Mouse (Mus musculus): Measurements from ENCODE around the gene Prkab2. TPM values are rescaled to one million over a fixed set of nuclear protein-coding genes. Genes with fewer than 3 reads are reported as not detected.

The Prkab2 gene
- 10 to 100 TPM in 1 of 2 experiments, 1 to 10 TPM in 1; 8.8 to 13.8 TPM for total RNA-seq (2021)
- long read RNA-seq, experiment 1, full-length matches to known transcripts, result 1 of 14 reads
- long read RNA-seq, experiment 1, partial matches to known transcripts, result 7 of 14 reads
- long read RNA-seq, experiment 1, other reads (novel, unspliced or antisense), result 6 of 14 reads
- long read RNA-seq, experiment 2, partial matches to known transcripts, result 4 of 10 reads
- long read RNA-seq, experiment 2, other reads (novel, unspliced or antisense), result 6 of 10 reads

- peak; percentile 99 for DNase-seq (ENCODE audit: low spot score in 2 of 2)
Measured at GRCm38 (mm10) chr3:97657655-97658411, at the start of gene Prkab2. TSS of gene Prkab2 (plus strand) at chr3:97658193.

GRCm38 (mm10) chr3:97609201-97609844 lies 48.7 kb upstream of the Prkab2 start:
- DNase-seq (ENCODE audit: low spot score in 2 of 2), result peak; percentile 26 to 45

DNA sequence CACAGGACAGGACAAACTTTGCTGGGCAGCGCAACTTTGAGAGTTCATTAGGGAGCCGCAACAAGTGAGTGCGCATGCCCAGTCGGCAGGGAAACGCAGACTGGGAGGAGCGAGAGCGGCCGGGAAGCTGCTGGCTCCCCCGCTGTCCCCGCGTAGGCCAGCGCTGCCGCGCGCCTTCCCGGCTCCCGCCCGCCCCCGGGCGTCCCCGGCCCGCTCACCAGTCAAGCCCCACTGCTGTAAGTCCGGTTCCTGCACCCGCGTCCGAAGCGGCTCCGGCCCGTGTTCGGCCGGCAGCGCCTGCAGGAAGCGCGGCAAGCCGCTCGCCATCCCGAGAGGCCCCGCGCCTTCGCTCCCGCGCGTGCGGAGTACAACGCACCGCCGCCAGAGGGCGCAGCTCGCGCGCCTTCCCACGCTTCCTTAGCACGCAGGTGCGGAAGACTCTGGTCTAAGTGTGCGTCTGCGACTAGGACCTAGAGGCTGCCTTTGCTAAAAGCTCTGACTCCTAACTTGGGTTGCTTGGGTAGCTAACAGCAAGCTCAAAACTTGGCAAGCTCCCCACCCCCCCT lies 48.1 kb upstream of the Prkab2 start, which contains the start of gene Chd1l:
Gene Chd1l, minus strand, starts transcription at position 359 of the 566 bp plus-strand sequence.
- DNase-seq (ENCODE audit: low spot score in 2 of 2), result peak; percentile 92 to 95

- DNase-seq (ENCODE audit: low spot score in 2 of 2), result no peak
Measured at GRCm38 (mm10) chr3:97611021-97611420, 47.0 kb upstream of the Prkab2 start.

DNA sequence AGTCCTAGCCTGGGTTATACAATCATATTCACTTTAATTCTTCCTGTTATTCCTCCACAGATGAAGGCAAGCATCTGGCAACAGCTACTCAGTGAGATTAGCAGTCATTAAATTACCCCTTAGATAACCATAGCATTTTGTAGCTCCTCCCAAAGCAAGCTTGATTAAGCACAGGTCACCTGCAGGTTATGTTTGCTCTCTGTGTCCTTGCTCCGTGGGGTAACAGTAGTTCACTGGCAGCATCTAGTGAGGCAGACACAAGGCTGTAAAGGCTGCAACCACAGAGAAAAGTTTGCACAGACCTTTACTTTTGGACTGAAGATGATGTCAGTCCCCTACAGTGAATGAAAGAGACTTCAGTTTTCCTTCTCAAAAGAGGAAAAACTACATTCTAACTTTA lies 42.8 kb upstream of the Prkab2 start:
- DNase-seq (ENCODE audit: low spot score in 2 of 2), result no peak

DNA sequence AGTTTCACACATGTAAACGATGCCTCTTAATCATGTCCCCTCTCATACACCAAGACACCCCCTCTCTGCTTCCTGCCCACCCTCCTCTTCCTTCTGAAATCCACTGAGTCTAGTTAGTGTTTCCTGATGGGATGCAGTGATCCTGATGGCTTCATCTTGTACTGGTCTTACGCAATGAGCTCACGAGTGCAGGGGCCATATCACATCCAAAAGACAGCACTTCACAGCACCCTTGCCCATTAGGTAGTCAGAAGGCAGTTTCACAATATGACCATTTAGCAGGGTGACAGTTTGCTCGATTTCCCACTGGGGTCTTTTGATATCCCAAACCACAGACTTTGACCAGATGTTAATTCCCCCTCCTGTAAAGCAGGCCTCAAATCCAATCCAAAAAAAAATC lies 42.1 kb upstream of the Prkab2 start:
- no peak for DNase-seq (ENCODE audit: low spot score in 2 of 2)

- no peak for DNase-seq (ENCODE audit: low spot score in 2 of 2)
Measured at GRCm38 (mm10) chr3:97617091-97617825, 40.7 kb upstream of the Prkab2 start.

- no peak for DNase-seq (ENCODE audit: low spot score in 2 of 2)
Measured at GRCm38 (mm10) chr3:97617899-97618298, 40.1 kb upstream of the Prkab2 start.

- no peak for DNase-seq (ENCODE audit: low spot score in 2 of 2)
Measured at GRCm38 (mm10) chr3:97620657-97621056, 37.3 kb upstream of the Prkab2 start.

DNA sequence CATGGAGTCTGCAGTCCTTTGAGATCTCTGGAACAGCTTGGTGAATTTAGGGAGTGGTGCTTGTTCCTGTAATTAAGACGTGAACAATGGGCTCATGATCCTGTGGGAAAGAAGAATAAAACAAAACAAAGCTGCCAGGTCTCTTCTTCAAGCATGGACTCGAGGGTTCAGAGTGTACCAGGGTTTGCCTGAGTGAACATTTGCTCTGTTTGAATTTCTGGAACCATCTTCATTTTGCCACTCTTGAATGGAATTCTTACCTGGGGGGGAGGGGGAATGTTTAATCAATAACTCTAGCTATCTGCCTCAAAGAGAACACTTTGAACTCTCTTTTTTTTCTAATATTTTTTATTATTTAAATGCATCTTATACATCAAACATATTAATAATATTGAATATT lies 33.4 kb upstream of the Prkab2 start:
- DNase-seq (ENCODE audit: low spot score in 2 of 2), result no peak

DNA sequence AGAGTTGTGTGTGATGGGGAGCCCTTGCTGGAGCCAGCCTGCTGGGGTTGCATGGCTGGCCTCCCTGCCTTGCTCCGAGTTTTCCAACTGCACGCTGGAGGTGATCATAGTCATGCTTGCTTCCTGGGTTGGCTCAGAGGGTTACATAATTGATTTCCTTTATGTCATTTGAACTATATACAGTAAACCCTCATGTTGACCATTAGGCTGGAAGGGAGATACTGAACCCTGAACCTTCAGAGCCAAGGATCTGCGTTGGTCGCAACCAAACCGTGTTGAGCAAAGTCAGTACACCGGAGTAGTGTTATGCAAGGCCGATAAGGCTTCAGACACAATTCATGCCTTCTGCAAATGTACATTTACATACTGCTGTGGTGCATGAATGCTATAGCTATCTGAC lies 30.1 kb upstream of the Prkab2 start:
- DNase-seq (ENCODE audit: low spot score in 2 of 2), result no peak

DNA sequence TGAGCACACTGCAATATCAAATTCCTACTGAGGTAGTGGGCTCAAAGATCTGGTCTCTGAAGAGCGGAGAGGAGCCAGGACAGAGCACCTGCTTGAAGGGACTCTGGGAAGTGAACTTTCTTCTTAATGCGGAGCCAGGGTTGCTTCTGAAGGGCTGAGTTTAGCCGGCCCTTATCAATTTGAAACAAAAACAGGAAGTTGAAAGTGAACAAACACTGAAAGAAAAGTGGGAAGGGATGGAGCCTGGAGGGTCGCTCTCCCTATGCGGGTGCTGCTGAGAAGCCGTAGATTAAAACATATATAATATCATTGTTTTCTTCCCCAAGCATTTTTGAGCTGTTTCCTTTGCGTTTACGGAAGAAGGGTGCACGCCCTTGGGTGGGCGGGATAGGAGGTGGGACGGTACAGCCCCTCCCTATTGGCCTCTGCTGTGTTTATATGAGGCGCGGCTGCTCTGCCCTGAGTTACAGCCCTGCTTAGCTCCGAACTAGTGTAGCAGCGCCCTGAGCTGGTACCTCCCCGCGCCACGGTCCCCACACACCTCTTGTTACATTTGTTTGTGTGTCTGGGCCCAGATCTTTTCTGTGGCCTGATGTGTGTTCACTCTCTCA lies 29.5 kb upstream of the Prkab2 start, which contains the start of gene Fmo5:
Gene Fmo5, plus strand, starts transcription at position 414 of the 611 bp plus-strand sequence.
- peak; percentile 66 to 71 for DNase-seq (ENCODE audit: low spot score in 2 of 2)

DNA sequence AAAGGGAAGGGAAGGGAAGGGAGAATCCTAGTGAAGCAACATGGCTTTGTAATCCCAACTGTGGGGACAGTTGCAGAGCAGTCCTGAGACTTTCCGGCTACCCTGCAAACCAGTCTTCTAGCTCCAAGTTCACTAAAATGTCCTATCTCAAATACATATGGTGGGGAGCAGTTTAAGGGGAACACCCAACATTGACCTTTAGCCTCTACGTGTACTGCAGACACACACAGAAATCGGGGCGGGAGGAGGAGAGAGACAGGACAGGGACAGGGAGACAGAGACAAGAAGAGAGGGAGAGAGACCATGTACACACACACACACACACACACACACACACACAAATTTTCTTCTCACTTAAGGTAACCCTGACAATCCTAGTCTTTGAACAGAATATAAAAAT lies 28.1 kb upstream of the Prkab2 start:
- no peak for DNase-seq (ENCODE audit: low spot score in 2 of 2)

DNA sequence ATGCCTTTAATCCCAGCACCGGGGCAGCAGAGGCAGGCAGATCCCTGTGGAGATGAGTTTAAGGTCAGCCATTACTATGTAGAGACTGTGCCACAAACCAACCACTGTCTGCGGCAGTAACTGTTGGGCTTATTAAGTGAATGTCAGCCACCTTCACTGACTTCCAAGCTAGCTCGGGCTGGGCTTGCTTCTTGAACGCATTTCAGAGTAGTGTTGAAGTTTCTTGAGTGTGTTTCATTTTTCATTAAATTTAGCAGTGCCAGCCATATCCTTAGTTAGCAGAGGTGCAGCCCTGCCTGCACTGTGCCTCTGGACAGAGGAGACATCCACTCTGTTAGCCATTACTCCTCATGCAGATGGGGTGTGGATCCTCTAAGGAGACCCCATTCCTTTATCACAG lies 27.2 kb upstream of the Prkab2 start:
- no peak for DNase-seq (ENCODE audit: low spot score in 2 of 2)

GRCm38 (mm10) chr3:97631258-97631860 lies 26.6 kb upstream of the Prkab2 start:
- no peak for DNase-seq (ENCODE audit: low spot score in 2 of 2)

GRCm38 (mm10) chr3:97633456-97633855 lies 24.5 kb upstream of the Prkab2 start:
- no peak for DNase-seq (ENCODE audit: low spot score in 2 of 2)

- no peak for DNase-seq (ENCODE audit: low spot score in 2 of 2)
Measured at GRCm38 (mm10) chr3:97634288-97634761, 23.7 kb upstream of the Prkab2 start.

DNA sequence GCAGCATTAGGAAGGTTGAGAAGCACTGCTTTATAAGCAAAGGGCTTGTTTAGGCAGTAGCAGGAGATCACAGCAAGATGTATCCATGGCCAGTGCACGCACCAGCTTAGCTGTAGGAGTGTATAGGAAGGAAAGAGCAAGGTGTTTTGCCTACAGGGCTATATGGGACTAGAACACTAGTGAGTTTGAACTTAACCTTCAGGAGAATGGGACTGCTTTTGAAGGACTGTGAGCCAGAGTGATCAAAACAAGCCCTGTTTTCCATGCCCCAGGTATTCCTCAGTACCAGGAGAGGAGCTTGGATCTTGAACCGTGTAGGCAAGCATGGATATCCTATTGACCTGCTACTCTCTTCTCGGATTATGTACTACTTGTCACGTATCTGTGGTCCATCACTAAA lies 16.6 kb upstream of the Prkab2 start:
- no peak for DNase-seq (ENCODE audit: low spot score in 2 of 2)

DNA sequence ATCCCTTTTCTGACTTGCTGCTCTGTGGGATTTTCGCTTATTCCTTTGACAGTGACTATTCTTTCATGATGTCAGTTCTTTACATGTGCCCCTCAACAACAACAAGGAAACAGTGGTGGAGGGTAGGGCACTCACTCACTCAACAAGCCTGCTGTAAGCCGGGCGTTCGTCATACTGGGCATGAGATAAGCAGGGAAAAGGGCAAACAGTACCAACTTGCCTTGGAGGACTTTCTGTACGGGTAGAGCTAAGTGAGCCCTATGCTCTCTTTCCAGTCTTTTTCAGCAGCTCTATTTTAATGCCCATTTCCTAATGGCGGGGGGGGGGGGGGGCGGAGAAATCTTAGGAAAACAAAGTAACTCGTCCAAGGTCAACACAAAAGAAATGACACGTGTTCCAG lies 16.0 kb upstream of the Prkab2 start:
- no peak for DNase-seq (ENCODE audit: low spot score in 2 of 2)

- DNase-seq (ENCODE audit: low spot score in 2 of 2), result no peak
Measured at GRCm38 (mm10) chr3:97648518-97648917, 9.5 kb upstream of the Prkab2 start.

Data from adrenal gland, adult 18-20 months (tissue).